Mouse (Mus musculus) midbrain, embryonic 15.5 days (tissue): Measurements from ENCODE around the gene Gpank1. TPM values are rescaled to one million over a fixed set of nuclear protein-coding genes. Genes with fewer than 3 reads are reported as not detected.

Source experiments
- ATAC-seq: fragments of 200-750 bp; cut with Nextera tagmentation; replicated peaks from 2 replicates; pipeline ENCODE4 v1.8.0; 2017; ENCODE audit warnings: moderate TSS enrichment
- H3K27ac ChIP-seq: fragments of 300-500 bp; sonication (generic); 2 replicates; pipeline ENCODE4 v1.5.1; 2015; ENCODE audit warnings: mild to moderate bottlenecking, inconsistent platforms
- H3K27me3 ChIP-seq: fragments of 300-500 bp; sonication (generic); replicated peaks from 2 replicates; pipeline ENCODE4 v1.6.1; 2015; ENCODE audit warnings: inconsistent platforms
- H3K36me3 ChIP-seq: fragments of 300-500 bp; sonication (generic); replicated peaks from 2 replicates; pipeline ENCODE4 v1.6.1; 2015; ENCODE audit warnings: inconsistent platforms
- H3K4me1 ChIP-seq: fragments of 300-500 bp; sonication (generic); 2 replicates; pipeline ENCODE4 v1.6.1; 2015; ENCODE audit warnings: inconsistent platforms
- H3K4me2 ChIP-seq: fragments of 300-500 bp; sonication (generic); 2 replicates; pipeline ENCODE4 v1.6.1; 2015; ENCODE audit warnings: inconsistent platforms, mild to moderate bottlenecking, moderate library complexity
- H3K4me3 ChIP-seq: fragments of 300-500 bp; sonication (generic); 2 replicates; pipeline ENCODE4 v1.5.1; 2015; ENCODE audit warnings: mild to moderate bottlenecking, inconsistent platforms
- H3K9ac ChIP-seq: fragments of 300-500 bp; sonication (generic); 2 replicates; pipeline ENCODE4 v1.6.1; 2015; ENCODE audit warnings: mild to moderate bottlenecking, inconsistent platforms
- H3K9me3 ChIP-seq: fragments of 300-500 bp; sonication (generic); 2 replicates; pipeline ENCODE4 v1.6.1; 2016; ENCODE audit warnings: inconsistent platforms
- whole genome bisulfite sequencing: fragments of 180-500 bp; shearing (Covaris S2); methylation state at CpG from one replicate; pipeline ENCODE4 v1.1.7; 2015; ENCODE audit warnings: mixed read lengths; 5-methylcytosine and 5-hydroxymethylcytosine counted together
- polyA plus RNA-seq: library from polyadenylated mRNA; unstranded; fragments of >200 nt; fragmentation: Nextera tagmentation; extraction: Ambion mirVana; gene quantifications from 2 replicates; pipeline ENCODE4 v1.2.1, GENCODE M21; 2015

The Gpank1 gene
- polyA plus RNA-seq, 1 experiment from 2014 or later: 25.9 TPM

DNA sequence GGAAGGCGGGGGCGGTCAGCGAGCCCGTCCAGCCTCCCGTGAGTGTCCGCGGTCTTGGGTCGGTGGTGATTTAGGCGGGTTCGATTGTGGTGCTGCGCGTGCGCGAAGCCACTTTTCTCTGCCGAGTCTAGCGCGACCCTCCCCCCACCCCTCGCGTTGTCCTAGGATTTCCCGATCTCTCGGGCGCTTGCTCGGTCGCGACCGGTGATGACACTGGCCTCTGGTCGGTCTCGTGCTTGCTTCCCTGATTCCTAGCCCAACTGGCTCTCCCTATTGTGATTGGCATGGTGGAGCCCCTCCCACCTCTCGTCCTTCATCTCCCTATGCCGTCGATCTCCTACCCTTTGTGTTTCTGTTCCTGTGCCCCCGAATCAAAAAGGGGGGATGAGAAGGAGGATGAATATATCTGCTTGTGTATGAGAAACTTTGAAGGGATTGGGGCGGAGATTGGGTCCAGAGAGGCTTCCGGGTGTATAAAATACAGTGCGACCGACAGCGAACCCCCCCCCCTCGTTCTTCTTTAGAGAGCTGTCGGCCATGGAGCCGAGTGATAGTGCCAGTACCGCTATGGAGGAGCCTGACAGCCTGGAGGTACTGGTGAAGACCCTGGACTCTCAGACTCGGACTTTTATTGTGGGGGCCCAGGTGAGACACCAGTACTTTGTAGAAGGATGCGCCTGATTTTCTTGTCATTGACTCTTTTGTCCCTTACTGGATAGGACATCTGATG is 14.5 kb downstream of the Gpank1 start:
- H3K27ac ChIP-seq: peak overlapping the region; percentile 97
- H3K9me3 ChIP-seq: no peaks in the 10 kb centered on the region
- peak overlapping the region; percentile 77 for H3K9ac ChIP-seq
- peaks cover 26% of the 10 kb centered on the region for H3K36me3 ChIP-seq
- peak overlapping the region; percentile 88 for H3K4me2 ChIP-seq
- ATAC-seq: peak; percentile 75
- WGBS: under 1% methylated on average over 42 of the region's 43 CpGs
- H3K4me1 ChIP-seq: peaks cover 29% of the 10 kb centered on the region
- H3K4me3 ChIP-seq: peak overlapping the region; percentile 85
- no peaks in the 10 kb centered on the region for H3K27me3 ChIP-seq

DNA sequence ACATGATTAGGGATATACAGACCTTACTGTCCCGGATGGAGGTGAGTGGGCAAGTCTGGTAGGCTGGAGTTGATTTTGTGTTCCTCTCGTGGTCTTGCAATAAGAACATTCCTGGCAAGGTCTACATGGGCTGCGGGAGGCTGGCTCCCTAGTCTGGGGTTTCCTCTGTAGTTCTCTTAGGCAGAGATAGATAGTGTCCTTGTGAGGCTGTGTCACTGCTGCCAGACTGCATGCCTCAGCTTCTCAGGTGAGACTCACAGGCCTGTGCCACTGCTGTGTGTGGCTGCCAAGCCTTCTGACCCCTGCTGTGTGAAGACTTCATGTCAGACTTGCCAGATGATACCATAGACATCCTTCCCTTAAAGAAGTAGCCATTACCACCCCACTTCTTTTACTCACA is 18.0 kb downstream of the Gpank1 start:
- WGBS: 96% methylated on average over 3 of the region's 3 CpGs
- H3K27me3 ChIP-seq: no peaks in the 10 kb centered on the region
- no peak for ATAC-seq
- peaks cover 29% of the 10 kb centered on the region for H3K4me1 ChIP-seq
- no peak overlapping the region for H3K4me3 ChIP-seq
- no peak overlapping the region for H3K27ac ChIP-seq
- H3K4me2 ChIP-seq: no peak overlapping the region
- H3K36me3 ChIP-seq: peaks cover 61% of the 10 kb centered on the region
- H3K9me3 ChIP-seq: no peaks in the 10 kb centered on the region
- H3K9ac ChIP-seq: no peak overlapping the region

DNA sequence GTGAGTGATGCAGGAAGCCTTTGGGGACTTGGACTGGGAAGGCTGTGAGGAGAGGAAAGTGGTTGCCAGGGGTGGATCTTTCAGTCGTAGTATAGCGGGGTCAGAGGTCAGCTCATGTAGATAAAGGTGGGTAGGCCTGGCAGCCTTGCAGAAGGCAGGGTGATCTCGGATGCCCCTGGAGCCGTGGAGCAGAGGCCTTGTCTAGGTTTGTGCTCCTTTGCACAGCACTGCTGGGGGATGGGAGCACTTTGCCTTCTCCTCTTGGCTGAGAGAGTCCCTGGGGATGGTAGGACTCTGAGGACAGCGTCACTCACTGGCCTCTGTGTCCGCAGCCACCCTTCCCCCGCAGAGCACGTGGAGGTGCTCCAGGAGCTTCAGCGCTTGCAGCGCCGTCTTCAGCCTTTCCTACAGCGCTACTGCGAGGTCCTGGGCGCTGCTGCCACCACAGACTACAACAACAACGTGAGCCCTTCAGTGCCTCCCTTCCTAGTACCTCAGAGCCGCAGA is 19.3 kb downstream of the Gpank1 start:
- peaks cover 29% of the 10 kb centered on the region for H3K4me1 ChIP-seq
- H3K4me2 ChIP-seq: no peak overlapping the region
- H3K4me3 ChIP-seq: no peak overlapping the region
- no peaks in the 10 kb centered on the region for H3K9me3 ChIP-seq
- no peak overlapping the region for H3K9ac ChIP-seq
- H3K27me3 ChIP-seq: no peaks in the 10 kb centered on the region
- H3K27ac ChIP-seq: no peak overlapping the region
- ATAC-seq: no peak
- WGBS: 74% methylated on average over 16 of the region's 16 CpGs
- peaks cover 74% of the 10 kb centered on the region for H3K36me3 ChIP-seq

DNA sequence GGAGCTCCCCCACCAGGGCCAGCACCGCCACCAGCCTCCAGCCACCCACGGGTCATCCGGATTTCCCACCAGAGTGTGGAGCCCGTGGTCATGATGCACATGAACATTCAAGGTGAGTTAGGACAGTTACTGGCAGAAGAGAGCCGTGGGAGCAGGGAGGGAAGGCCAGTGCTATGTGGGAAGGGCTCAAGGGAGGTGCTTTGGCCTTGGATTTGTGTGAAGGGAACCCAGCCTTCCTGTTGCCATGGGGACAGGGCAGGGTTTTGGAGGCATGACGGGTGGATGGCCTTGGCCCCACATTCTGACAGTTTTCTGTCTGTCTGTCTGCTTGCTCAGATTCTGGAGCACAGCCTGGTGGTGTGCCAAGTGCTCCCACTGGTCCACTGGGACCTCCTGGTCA is 20.7 kb downstream of the Gpank1 start:
- WGBS: 89% methylated on average over 6 of the region's 6 CpGs
- Histone ChIP-seq H3K4me1 (peaks cover 20% of the 10 kb centered on the region), H3K4me3 (no peak overlapping the region), H3K27me3 (no peaks in the 10 kb centered on the region), H3K36me3 (peaks cover 88% of the 10 kb centered on the region), H3K4me2 (no peak overlapping the region), H3K9me3 (no peaks in the 10 kb centered on the region), H3K9ac (no peak overlapping the region), H3K27ac (no peak overlapping the region)
- no peak for ATAC-seq

DNA sequence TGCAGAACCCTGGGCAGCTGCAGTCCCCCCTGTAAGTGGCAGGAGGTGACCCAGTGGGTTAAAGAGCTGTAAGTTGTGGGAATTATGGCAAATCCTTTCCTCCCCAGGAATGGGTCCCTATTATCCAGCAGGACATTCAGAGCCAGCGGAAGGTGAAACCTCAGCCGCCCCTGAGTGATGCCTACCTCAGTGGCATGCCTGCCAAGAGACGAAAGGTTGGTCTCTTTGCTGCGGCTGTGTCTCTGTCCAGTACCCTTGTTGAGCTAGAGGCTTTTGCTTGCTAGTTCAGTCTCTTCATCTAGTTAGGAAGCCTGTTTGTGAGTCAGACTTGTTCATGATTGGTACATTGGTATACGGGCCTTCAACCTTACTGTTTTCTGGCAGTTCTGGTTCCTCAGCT is 24.9 kb downstream of the Gpank1 start:
- no peak overlapping the region for H3K9ac ChIP-seq
- no peaks in the 10 kb centered on the region for H3K9me3 ChIP-seq
- peaks cover 95% of the 10 kb centered on the region for H3K36me3 ChIP-seq
- H3K27ac ChIP-seq: no peak overlapping the region
- no peak overlapping the region for H3K4me3 ChIP-seq
- 88% methylated on average over 5 of the region's 5 CpGs for WGBS
- ATAC-seq: no peak
- H3K27me3 ChIP-seq: no peaks in the 10 kb centered on the region
- H3K4me1 ChIP-seq: no peaks in the 10 kb centered on the region
- no peak overlapping the region for H3K4me2 ChIP-seq

DNA sequence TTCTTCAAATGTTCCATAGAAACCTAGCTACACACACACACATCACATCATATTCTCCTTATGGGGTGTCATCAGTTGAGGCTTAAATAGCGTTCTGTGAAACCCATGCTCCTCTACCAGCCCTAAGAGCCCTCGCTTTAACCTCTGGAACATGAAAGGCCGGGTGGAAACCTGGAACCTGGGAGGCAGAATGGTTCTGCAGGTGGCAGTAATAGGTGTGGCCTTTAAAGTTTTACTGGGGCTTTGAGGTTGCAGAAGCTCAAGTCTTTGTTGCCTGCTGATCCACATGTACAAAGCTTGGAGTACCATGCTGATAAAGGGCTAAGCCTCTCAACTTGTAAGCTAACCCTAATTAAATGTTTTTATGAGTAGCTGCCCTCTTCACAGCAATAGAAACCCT is 26.1 kb downstream of the Gpank1 start:
- Histone ChIP-seq H3K4me2 (no peak overlapping the region), H3K36me3 (peaks cover 95% of the 10 kb centered on the region), H3K9ac (no peak overlapping the region), H3K27me3 (no peaks in the 10 kb centered on the region), H3K27ac (peak overlapping the region; percentile 45; the same call in 1 of the 2 replicates), H3K9me3 (no peaks in the 10 kb centered on the region), H3K4me1 (no peaks in the 10 kb centered on the region), H3K4me3 (no peak overlapping the region)
- ATAC-seq: no peak
- WGBS: 65% methylated on average over 3 of the region's 3 CpGs

DNA sequence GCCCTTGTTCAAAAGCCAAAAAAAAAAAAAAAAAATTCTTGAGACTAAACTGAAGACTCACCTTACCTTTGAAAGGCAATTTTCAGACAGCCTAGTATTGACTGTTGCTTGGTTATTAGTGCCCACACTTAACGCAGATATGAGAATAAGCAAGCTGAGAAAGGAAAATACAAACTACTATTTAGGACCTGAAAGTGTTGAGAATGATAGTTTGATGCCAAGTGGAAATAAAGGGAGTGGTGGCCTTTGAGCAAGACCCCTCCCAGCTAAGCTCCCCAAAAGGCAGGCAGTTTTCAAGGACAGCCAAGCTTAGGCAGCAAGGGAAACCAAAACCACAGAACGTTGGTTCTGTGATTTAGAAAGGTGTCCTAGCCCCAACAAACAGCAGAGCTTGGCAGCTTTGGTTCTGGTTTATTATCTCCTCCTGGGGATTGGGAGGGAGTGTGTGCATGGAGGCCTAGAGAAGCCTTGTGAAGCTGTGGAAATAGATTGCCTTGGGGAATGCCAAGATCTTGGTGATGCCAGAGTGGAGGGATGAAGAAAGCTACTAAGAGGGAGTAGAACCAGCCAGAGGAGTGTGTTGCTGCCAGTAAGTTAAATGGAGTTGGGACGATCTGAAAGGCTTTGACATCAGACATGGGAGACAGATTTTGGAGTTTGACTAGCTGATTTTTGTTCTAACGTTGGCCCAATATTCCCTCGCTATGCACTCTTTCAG is 26.8 kb downstream of the Gpank1 start:
- Histone ChIP-seq H3K27me3 (no peaks in the 10 kb centered on the region), H3K9me3 (no peaks in the 10 kb centered on the region), H3K27ac (0 out of 2 replicates have a peak overlapping the region, but pooled peaks have one; percentile 45), H3K4me2 (no peak overlapping the region), H3K9ac (no peak overlapping the region), H3K4me3 (no peak overlapping the region), H3K36me3 (peaks cover 95% of the 10 kb centered on the region), H3K4me1 (no peaks in the 10 kb centered on the region)
- 72% methylated on average over 5 of the region's 5 CpGs for WGBS
- ATAC-seq: no peak

DNA sequence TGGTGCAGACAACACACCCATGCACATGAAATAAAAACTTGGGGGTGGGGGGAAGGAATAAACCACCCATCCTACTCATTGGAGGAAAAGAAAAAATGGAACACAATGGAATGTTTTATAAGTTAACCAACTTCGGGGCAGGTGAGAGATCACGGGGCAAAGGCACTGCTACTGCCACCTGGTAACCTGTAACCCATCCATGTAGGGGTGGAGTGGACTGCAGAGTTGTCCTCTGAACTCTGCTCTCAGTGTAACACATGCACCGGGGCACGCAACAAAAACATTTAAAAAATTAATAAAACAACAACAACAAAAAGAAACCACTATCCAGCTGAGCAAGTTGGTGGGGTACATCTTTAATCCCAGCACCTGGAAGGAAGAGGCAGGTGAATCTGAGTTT is 30.9 kb downstream of the Gpank1 start:
- H3K36me3 ChIP-seq: peaks cover 95% of the 10 kb centered on the region
- H3K27ac ChIP-seq: no peak overlapping the region
- WGBS: 92% methylated on average over 4 of the region's 4 CpGs
- H3K9ac ChIP-seq: no peak overlapping the region
- no peaks in the 10 kb centered on the region for H3K27me3 ChIP-seq
- H3K4me1 ChIP-seq: no peaks in the 10 kb centered on the region
- ATAC-seq: no peak
- H3K4me3 ChIP-seq: no peak overlapping the region
- H3K4me2 ChIP-seq: no peak overlapping the region
- no peaks in the 10 kb centered on the region for H3K9me3 ChIP-seq

DNA sequence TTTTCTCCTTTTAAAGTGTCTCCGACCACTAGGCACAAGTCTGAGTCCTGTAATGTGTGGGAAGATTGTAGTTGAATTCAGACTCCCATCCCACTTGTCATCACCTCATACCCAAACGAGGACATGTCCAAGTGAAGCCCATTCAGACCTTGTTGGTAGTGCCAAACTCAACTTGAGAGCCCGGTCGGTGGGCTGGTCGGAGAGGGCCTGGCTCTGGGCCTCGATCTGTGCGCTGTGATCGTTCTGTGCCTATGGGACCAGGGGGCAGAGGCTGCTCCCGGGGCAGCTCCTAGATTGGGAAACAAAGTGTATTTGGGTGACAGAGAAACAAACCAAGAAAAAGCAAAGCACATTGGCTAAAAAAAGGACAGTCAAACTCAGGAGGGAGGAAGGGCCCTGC is 31.8 kb downstream of the Gpank1 start:
- ATAC-seq: no peak
- 94% methylated on average over 9 of the region's 9 CpGs for WGBS
- H3K27ac ChIP-seq: no peak overlapping the region
- H3K27me3 ChIP-seq: no peaks in the 10 kb centered on the region
- H3K4me2 ChIP-seq: no peak overlapping the region
- H3K4me3 ChIP-seq: no peak overlapping the region
- no peak overlapping the region for H3K9ac ChIP-seq
- H3K4me1 ChIP-seq: no peaks in the 10 kb centered on the region
- no peaks in the 10 kb centered on the region for H3K9me3 ChIP-seq
- peaks cover 97% of the 10 kb centered on the region for H3K36me3 ChIP-seq

DNA sequence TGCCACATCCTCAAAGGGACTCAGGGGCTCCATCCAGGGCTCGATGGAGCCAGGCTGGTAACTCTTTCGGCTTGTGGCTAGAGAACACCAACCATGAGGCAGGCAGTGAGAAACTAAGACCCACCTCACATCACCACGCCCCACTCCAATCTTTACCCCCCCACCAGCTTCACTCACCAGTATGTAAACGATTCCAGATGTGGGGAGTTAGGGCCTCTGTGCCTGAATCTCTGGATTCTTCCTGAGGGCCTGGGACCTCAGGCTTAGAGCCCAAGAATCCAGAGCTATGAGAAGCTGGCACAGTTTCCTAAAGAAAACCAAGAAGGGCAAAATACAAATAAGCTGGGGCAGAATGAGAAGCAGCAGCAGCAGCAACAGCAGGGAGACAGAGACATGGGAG is 32.7 kb downstream of the Gpank1 start:
- Histone ChIP-seq H3K9ac (no peak overlapping the region), H3K4me1 (no peaks in the 10 kb centered on the region), H3K36me3 (peaks cover 97% of the 10 kb centered on the region), H3K4me3 (no peak overlapping the region), H3K4me2 (no peak overlapping the region), H3K27me3 (no peaks in the 10 kb centered on the region), H3K9me3 (no peaks in the 10 kb centered on the region), H3K27ac (no peak overlapping the region)
- 90% methylated on average over 4 of the region's 4 CpGs for WGBS
- no peak for ATAC-seq

DNA sequence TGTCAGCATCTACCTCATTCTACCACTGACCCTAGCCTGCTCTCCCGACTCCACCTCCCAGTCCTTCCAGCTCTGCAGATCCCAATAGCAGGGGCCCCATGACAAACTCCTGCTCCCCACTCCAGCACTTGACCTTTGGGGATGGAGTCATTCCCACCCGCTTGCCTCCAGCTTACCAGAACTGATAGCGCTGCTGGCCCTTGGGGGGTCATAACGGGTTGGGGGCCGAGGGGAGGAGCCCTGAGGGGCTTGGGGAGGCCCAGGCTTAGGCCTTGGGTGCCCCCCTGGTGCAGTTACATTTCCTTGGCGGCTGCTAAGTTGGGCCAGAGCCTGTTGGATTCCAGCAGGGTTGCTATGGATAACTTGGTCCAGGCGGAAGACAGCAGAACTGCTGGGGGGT is 33.4 kb downstream of the Gpank1 start:
- Histone ChIP-seq H3K9ac (no peak overlapping the region), H3K27ac (no peak overlapping the region), H3K4me1 (no peaks in the 10 kb centered on the region), H3K9me3 (no peaks in the 10 kb centered on the region), H3K36me3 (peaks cover 97% of the 10 kb centered on the region), H3K4me3 (no peak overlapping the region), H3K4me2 (no peak overlapping the region), H3K27me3 (no peaks in the 10 kb centered on the region)
- 72% methylated on average over 7 of the region's 7 CpGs for WGBS
- no peak for ATAC-seq

DNA sequence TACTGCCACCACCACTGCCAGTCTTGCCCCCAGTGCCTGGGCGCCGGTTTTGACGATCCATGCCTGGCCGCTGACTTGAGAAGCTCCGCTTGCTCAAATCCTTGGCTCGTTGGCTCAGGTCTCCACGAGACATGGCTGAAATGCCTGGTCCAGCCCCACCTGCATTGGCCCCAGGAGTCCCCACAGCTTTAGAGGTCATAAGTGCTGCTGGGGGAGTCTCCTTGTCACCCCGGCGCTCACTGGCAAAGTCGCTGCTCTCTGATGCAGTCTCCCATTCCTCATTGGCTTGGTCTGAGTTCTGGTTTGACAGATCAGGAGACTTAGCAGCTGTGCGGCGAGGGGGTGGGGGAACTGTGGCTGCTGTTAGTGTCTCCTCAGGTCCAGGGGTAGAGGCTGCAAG is 34.2 kb downstream of the Gpank1 start:
- Histone ChIP-seq H3K4me1 (no peaks in the 10 kb centered on the region), H3K9me3 (no peaks in the 10 kb centered on the region), H3K36me3 (peaks cover 95% of the 10 kb centered on the region), H3K27ac (no peak overlapping the region), H3K27me3 (no peaks in the 10 kb centered on the region), H3K4me3 (no peak overlapping the region), H3K4me2 (no peak overlapping the region), H3K9ac (no peak overlapping the region)
- no peak for ATAC-seq
- 93% methylated on average over 12 of the region's 12 CpGs for WGBS
